In the genomic region with DNA sequence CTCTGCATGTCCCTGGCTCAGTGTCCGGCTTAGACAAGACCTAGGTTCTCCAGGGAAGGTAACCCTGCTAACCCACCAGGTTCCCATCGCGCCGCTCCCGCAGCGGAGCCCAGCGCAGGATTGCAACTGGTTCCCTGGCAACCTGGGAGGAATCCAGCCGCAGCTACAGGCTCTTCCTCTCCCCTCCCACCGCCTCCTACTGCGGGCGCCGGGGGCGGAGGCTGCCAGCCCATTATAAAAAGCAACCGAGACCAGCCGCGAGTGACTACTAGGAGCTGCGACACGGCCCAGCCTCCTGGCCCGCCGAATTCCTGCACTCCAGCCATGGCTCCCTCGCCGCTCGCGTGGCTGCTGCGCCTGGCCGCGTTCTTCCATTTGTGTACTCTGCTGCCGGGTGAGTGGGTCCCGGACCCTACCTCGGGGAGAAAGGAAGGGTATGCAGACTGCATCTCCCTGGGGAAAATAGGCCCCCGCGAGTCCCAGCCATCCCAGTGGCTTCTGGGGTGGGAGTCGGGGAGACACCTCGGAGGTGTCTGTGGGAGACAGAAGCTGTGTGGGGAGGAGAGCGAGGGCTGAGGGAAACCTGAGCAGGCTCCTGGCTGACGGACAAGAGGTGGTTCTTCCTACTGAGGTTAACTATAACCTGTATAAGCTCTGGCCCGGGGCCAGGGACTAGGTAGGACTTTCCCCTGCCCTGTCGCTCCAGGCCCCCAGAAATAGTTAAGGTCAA, we compare ENCODE assay signal across 8 mouse cellular contexts. TPM values are rescaled to one million over a fixed set of nuclear protein-coding genes. Genes with fewer than 3 reads are reported as not detected.
DNase-seq lines count a peak whose midpoint lies in the region; ATAC-seq and TF ChIP-seq lines count a peak whose summit lies in the region.

A gene (plus strand): TSS at position 69 of the 730 bp plus-strand sequence.

- H3K9me3 ChIP-seq in hindbrain, embryonic 10.5 days = no peaks in the 10 kb centered on the region
- H3K9me3 ChIP-seq in lung, embryonic 14.5 days (ENCODE audit: low read depth, low read length) = no peaks in the 10 kb centered on the region

- H3K4me2 ChIP-seq in lung, embryonic 14.5 days = peak within 1 kb of the TSS; percentile 77

- H3K4me1 ChIP-seq in hindbrain, embryonic 10.5 days (replicated peaks) = peaks cover 34% of the 10 kb centered on the region
- H3K4me1 ChIP-seq in lung, embryonic 14.5 days (ENCODE audit: insufficient read depth) = peaks cover 11% of the 10 kb centered on the region; the same call in 1 of the 2 replicates

- peaks cover 68% of the 10 kb centered on the region for H3K27me3 ChIP-seq in hindbrain, embryonic 10.5 days (ENCODE audit: insufficient read depth, poor library complexity, severe bottlenecking)
- peaks cover 37% of the 10 kb centered on the region for H3K27me3 ChIP-seq in lung, embryonic 14.5 days (ENCODE audit: insufficient read depth, low read length)

- no peak for TF ChIP-seq CTCF in lung, embryonic 14.5 days (IDR thresholded peaks at IDR 0.05; ENCODE audit: low read depth)

- peak within 1 kb of the TSS; percentile 88 for H3K27ac ChIP-seq in hindbrain, embryonic 10.5 days
- peak within 1 kb of the TSS; percentile 19 for H3K27ac ChIP-seq in lung, embryonic 14.5 days (ENCODE audit: low read depth)

- peak; percentile 74 for DNase-seq in NIH3T3 (ENCODE audit: low read depth)
- peak; percentile 62 to 63 for DNase-seq in cerebellum, postnatal 14 days
- peak; percentile 83 to 86 for DNase-seq in frontal cortex, postnatal 14 days (ENCODE audit: low spot score in 2 of 2)
- peak; percentile 85 for DNase-seq in hindbrain, embryonic 10.5 days (ENCODE audit: low spot score)
- peak; percentile 91 for DNase-seq in layer of hippocampus, adult 9-11 months
- peak; percentile 88 for DNase-seq in lung, embryonic 14.5 days
- peak; percentile 76 for DNase-seq in retina, embryonic 14.5 days (ENCODE audit: low spot score)

- under 1% methylated on average over 38 of the region's 38 CpGs for WGBS in hindbrain, embryonic 10.5 days
- WGBS in lung, embryonic 14.5 days = 0% methylated on average over 38 of the region's 38 CpGs

- no peaks in the 10 kb centered on the region for H3K36me3 ChIP-seq in hindbrain, embryonic 10.5 days
- H3K36me3 ChIP-seq in lung, embryonic 14.5 days (ENCODE audit: insufficient read depth) = no peaks in the 10 kb centered on the region

- H3K9ac ChIP-seq in lung, embryonic 14.5 days = peak within 1 kb of the TSS; percentile 55

- ATAC-seq in lung, embryonic 14.5 days (ENCODE audit: insufficient read depth) = peak; percentile 89
- no peak for ATAC-seq in monocyte, adult 5-6 weeks (replicated peaks; ENCODE audit: insufficient number of reproducible peaks, low FRiP score, low TSS enrichment, poor library complexity, severe bottlenecking)

- peak within 1 kb of the TSS; percentile 69 for H3K4me3 ChIP-seq in hindbrain, embryonic 10.5 days
- peak within 1 kb of the TSS; percentile 48 for H3K4me3 ChIP-seq in lung, embryonic 14.5 days (ENCODE audit: low read depth, low read length)

RNA-seq across cellular contexts. Expression of the gene that starts here (rescaled TPM):
- polyA plus RNA-seq in hindbrain, embryonic 10.5 days (2016; fragmentation: Nextera tagmentation; extraction: Ambion mirVana) = 12.2 and 13.3 TPM in 2 replicates
- polyA plus RNA-seq in lung, embryonic 14.5 days (2014; fragmentation: Nextera tagmentation; extraction: Ambion mirVana) = 7.3 and 8.0 TPM in 2 replicates
- total RNA-seq in monocyte, adult 5-6 weeks (2017) = not detected in 3 replicates
